Mouse (Mus musculus) cerebral cortex, adult 2 months (tissue): ENCODE measurements around the gene Rangrf.

Experiments
- WGBS: fragments of 180-500 bp; shearing (Covaris S2); methylation state at CpG from one replicate; pipeline ENCODE4 v1.1.7; 2018; 5-methylcytosine and 5-hydroxymethylcytosine counted together

Gene Rangrf

GRCm38 (mm10) chr11:68975085-68975484, at the start of gene Rangrf:
Rangrf (minus strand) TSS chr11:68975185.
- 82% methylated on average over 7 of the region's 7 CpGs for WGBS

- WGBS, result 64% methylated on average over 3 of the region's 3 CpGs
Measured at GRCm38 (mm10) chr11:69016755-69017154, 41.8 kb upstream of the Rangrf start.

DNA sequence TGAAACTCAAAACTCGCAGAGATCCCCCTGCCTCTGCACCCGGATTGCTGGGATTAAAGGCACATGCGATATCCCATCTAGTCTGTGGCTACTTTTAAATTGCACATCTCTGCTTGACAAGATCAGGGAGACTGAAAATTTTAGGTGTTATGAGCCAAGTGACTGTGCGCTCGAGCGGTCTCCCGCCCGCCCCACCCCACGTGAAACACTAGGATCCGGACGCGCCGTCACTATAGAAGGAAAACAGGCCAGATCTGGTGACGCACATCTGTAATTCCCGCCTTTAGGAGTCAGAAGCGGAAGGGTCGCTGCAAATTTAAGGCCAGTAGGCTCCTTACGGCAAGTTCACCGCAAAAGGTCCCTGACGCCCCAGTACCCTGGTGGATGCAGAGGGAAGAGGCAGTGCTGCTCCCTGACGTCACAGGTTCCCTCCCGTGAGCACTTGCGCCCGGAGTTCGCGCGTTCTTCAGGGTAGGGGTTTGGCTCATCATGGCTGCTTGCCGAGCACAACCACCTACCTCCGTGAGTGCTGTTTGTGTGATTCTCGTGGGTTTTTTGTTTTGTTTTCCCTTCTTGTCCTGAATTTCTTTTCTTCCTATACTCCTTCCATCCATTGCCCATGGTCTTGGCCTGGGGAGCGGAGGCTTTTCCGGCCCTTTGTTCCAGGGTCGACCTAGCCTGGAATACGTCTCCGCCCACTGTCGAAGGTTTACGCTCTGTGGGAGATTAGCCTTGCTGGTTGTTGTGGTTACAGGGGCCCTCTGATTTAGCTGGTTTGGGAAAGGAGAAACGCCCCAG, 40.9 kb upstream of the Rangrf start, which contains the start of gene Ctc1:
Gene Ctc1 (plus strand): TSS at position 268 of the 798 bp plus-strand sequence.
- WGBS, result 2% methylated on average over 38 of the region's 38 CpGs

- 1% methylated on average over 18 of the region's 18 CpGs for WGBS
Measured at GRCm38 (mm10) chr11:69012071-69012601, 37.2 kb upstream of the Rangrf start.

DNA sequence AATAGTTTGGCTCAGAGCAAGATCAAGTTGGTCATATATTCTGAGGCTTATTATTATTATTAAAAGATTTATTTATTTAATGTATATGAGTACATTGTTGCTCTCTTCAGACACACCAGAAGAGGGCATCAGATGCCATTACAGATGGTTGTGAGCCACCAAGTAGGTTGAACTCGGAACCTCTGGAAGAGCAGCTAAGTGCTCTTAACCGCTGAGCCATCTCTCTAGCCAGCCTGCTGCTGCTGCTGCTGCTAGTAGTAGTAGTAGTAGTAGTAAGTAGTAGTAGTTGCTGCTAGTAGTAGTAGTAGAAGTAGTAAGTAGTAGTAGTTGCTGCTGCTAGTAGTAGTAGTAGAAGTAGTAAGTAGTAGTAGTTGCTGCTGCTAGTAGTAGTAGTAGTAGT, 36.5 kb upstream of the Rangrf start:
- 64% methylated on average over 2 of the region's 2 CpGs for WGBS

GRCm38 (mm10) chr11:69010400-69011323, 35.7 kb upstream of the Rangrf start:
- 88% methylated on average over 15 of the region's 15 CpGs for WGBS

DNA sequence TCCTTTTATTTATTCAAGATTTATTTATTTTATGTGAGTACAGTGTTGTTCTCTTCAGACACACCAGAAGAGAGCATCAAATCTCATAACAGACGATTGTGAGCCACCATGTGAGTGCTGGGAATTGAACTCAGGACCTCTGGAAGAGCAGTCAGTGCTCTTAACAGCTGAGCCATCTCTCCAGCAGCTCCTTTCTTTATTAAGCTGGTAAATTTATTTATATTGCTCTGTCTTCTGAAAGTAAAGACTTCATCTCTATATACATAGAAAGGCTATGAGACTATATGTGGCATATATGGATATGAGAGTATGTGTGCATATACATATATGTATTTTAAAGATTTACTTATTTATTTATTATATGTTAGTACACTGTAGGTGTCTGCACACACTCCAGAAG, 34.5 kb upstream of the Rangrf start:
- WGBS, result 96% methylated on average over 1 of the region's 1 CpGs

GRCm38 (mm10) chr11:69008182-69009121, 33.5 kb upstream of the Rangrf start, which contains the start of gene Pfas:
Pfas (minus strand) TSS chr11:69008460.
- 7% methylated on average over 38 of the region's 38 CpGs for WGBS

GRCm38 (mm10) chr11:69005193-69005592, 30.2 kb upstream of the Rangrf start:
- 64% methylated on average over 7 of the region's 7 CpGs for WGBS

DNA sequence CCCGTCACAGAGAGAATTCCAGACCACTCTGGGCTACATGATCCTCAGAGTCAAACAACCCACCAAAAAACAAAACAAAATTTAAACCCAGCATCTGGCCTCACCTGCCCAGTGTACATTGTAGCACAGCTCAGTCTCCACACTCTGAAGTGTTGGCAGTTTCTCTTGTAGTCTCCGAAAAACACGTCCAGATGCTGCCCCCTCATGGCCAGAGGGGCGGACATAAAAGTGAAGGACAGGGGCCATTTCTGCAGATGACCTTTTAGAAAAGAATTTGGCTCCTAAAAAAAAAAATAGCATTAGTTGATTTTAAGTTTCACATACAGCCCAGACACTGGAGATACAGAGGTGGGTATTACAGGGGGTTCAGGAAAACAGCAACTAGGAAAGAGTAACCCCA, 28.6 kb upstream of the Rangrf start:
- WGBS, result 51% methylated on average over 4 of the region's 4 CpGs

DNA sequence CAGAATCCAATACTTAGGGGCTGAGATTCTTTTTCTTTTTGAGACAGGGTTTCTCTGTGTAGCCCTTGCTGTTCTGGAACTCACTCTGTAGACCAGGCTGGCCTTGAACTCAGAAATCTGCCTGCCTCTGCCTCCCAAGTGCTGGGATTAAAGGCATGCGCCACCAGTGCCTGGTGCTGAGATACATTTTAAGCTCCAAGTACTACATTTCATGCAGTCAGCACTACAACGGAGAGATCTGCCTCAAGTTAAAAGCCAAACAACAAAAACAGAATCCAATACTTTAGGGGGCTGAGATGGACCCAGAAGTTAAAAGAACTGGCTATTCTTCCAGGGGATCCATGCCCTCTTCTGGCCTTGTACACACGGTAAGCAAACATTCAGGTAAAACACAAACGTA, 27.8 kb upstream of the Rangrf start:
- WGBS, result 93% methylated on average over 4 of the region's 4 CpGs

GRCm38 (mm10) chr11:68997080-68997479, 22.1 kb upstream of the Rangrf start:
- WGBS, result 93% methylated on average over 4 of the region's 4 CpGs

GRCm38 (mm10) chr11:68994377-68994776, 19.4 kb upstream of the Rangrf start:
- 98% methylated on average over 3 of the region's 3 CpGs for WGBS

DNA sequence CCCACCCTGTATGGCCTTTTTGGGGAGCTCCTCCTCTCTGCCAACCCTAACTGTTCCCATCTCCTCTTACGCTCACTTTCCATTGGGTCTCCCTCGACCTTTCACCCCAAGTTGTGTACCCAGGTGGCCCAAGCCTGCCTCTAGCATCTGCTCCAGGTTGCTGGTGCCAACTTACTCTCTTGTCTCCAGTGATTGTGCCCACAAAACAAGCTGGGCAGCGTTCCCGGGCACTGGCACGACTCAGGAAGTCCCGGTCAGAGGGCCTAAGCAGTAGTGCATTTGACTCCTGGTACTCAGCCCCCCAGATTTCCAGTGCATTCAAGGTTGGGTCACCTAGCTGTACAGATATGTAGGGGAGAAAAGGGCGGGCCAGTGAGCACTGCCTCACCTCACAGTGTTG, 18.1 kb upstream of the Rangrf start:
- WGBS, result 76% methylated on average over 7 of the region's 7 CpGs

DNA sequence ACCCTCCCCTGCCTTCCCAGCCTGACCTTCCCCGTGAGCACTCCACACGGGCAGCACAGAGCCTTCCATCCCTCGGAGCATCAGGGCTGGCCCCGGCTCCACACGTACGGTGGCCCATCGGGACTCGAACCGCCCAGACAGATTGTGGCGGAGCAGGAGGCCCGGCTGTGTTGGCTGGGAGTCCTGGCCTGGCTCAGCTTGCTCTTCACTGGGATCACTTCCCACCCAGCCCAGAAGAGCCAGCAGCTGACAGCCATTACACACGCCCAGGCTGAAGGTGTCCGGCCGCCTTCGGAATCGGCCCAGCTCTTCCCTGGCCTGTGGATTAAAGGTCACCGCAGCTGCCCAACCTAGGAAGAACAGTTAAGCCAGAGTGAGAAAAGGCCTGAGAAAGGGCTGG, 13.4 kb upstream of the Rangrf start:
- WGBS, result 84% methylated on average over 17 of the region's 17 CpGs

DNA sequence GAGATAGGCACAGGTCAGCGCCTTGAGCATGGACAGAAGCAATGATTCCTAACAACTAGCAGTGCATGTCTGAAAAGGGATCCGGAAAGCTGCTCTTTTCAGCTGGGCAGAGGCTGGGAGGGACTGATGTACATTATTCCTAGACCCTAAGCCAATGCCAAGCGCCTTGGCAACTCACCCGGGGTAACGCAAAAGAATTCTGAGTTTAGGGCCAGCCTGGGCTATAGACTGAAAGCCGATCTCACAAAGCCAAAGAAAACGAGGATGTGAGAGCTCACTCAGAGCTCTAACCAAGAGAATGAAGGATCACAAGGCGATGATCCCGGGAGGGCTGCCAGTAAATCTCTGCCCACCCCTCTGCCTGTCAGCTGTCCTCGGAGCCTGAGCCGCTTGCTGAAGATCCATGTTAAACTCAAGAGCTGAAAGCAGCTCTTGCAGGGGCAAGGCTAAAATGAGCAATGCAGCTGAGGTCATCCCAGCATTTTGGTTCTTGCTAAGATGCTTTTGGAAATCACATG, 12.4 kb upstream of the Rangrf start:
- 67% methylated on average over 11 of the region's 11 CpGs for WGBS

GRCm38 (mm10) chr11:68982639-68983369, 7.8 kb upstream of the Rangrf start:
- 27% methylated on average over 4 of the region's 4 CpGs for WGBS

DNA sequence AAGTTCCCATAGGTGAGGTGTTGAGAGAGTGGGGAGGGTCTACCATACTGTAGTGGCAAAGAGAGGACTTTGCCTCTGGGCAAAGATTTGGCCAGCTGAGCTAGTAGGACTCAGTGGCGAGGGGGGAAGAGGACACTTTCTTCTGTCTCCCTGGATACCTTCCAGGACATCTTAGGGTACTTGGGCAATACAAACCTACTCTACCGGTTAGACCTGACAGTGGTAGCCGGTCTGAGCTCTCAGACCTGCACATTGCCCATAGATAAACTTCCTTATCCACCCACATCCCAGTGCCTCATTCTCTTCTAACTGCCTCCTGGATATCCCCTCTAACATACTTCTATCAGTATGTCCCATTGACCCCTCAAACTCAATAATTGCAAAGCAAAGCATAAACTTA, 5.9 kb upstream of the Rangrf start:
- 81% methylated on average over 3 of the region's 3 CpGs for WGBS

GRCm38 (mm10) chr11:68979320-68979733, 4.3 kb upstream of the Rangrf start:
- WGBS, result 30% methylated on average over 5 of the region's 5 CpGs

- 96% methylated on average over 1 of the region's 1 CpGs for WGBS
Measured at GRCm38 (mm10) chr11:68975601-68976000, 616 bp upstream of the Rangrf start.
